8 mouse cellular contexts compared by ENCODE assay signal in the genomic region with DNA sequence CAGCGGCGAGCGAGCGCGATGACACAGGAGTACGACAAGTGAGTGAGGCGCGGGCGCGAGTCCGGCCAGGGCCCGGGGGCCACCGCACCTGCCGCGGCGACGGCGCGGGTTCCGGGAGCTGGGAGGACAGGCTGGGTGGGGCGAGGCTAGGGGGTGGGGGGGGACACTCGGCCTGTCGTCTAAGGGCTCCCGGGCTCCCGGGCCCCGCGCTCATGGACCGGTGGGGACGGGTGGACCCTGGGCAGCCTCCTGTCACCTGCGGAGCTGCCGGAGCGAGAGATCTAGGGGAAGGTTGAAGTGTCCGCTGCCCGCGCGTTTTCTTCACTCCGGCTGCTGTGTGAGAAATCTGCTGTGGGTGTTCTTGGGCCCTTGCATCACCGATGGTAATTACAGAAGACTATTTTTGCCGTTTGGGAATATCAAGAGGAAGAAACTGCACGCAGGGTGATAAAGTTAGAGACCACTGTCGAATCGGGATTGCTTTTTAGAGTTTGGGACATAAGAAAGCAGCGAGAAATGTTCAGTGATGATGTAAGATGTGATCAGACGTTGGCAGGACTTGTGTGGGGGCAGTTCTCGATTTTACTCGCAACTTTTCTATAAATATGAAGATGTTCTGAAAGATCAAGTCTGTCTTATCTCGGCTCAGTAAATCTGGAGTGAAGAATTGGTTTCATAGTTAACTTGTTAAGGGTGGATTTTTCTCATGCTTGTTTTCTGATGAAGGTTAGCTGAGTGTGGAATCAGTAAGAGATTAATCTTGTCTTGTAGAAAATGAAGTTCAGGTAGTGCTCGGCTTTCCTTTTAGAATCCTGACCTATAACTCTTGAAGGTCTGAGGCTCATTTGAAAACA. TPM values are rescaled to one million over a fixed set of nuclear protein-coding genes. Genes with fewer than 3 reads are reported as not detected.
DNase-seq lines count a peak whose midpoint lies in the region; ATAC-seq and TF ChIP-seq lines count a peak whose summit lies in the region.

No protein-coding gene starts in this region.

- no peaks in the 10 kb centered on the region for H3K9me3 ChIP-seq in intestine, embryonic 16.5 days (ENCODE audit: control insufficient read depth, low read length)

- peak overlapping the region; percentile 66 for H3K9ac ChIP-seq in intestine, embryonic 16.5 days (ENCODE audit: low read depth, low read length)

- H3K36me3 ChIP-seq in thymus, adult 2 months (ENCODE audit: control insufficient read depth, insufficient read depth, low read length): no peaks in the 10 kb centered on the region
- no peaks in the 10 kb centered on the region for H3K36me3 ChIP-seq in intestine, embryonic 16.5 days (ENCODE audit: control insufficient read depth, insufficient read depth, low read length)
- no peaks in the 10 kb centered on the region for H3K36me3 ChIP-seq in myocyte (ENCODE audit: control insufficient read depth, insufficient read depth)

- H3ac ChIP-seq in myocyte (ENCODE audit: control insufficient read depth, insufficient read length): peak overlapping the region; percentile 7

- ATAC-seq in intestine, embryonic 16.5 days: peak; percentile 63

- WGBS in thymus, adult 2 months: 7% methylated on average over 48 of the region's 48 CpGs
- WGBS in intestine, embryonic 16.5 days: 5% methylated on average over 43 of the region's 48 CpGs

- H3K4me3 ChIP-seq in thymus, adult 2 months (ENCODE audit: control insufficient read depth, insufficient read depth, low read length): peak overlapping the region; percentile 62
- peak overlapping the region; percentile 65 for H3K4me3 ChIP-seq in intestine, embryonic 16.5 days (ENCODE audit: low read length)
- peak overlapping the region; percentile 23 for H3K4me3 ChIP-seq in myocyte

- TF ChIP-seq CTCF in thymus, adult 2 months (IDR thresholded peaks at IDR 0.05; ENCODE audit: borderline replicate concordance, control insufficient read depth, extremely low read depth, insufficient read depth, low read length, poor library complexity): no peak

- H3K27me3 ChIP-seq in thymus, adult 2 months (ENCODE audit: control insufficient read depth, insufficient read depth, low read length): no peaks in the 10 kb centered on the region
- peaks cover 15% of the 10 kb centered on the region; the same call in 1 of the 2 replicates for H3K27me3 ChIP-seq in intestine, embryonic 16.5 days (replicated peaks; ENCODE audit: control insufficient read depth, insufficient read depth, low read length)
- H3K27me3 ChIP-seq in myocyte (ENCODE audit: control insufficient read depth, insufficient read depth, insufficient read length): no peaks in the 10 kb centered on the region

- no peaks in the 10 kb centered on the region for H3K79me2 ChIP-seq in myocyte (ENCODE audit: control insufficient read depth, insufficient read depth)

- H3K4me1 ChIP-seq in thymus, adult 2 months (replicated peaks; ENCODE audit: control insufficient read depth, insufficient read depth, low read length): no peaks in the 10 kb centered on the region; the same call in 1 of the 2 replicates
- H3K4me1 ChIP-seq in intestine, embryonic 16.5 days (ENCODE audit: control insufficient read depth, insufficient read depth, low read length): peaks cover 7% of the 10 kb centered on the region

- peak; percentile 15 to 49 for DNase-seq in frontal cortex, adult 2 months (ENCODE audit: extremely low spot score in 1 of 2, low spot score in 1 of 2)
- no peak for DNase-seq in frontal cortex, postnatal 25 days (ENCODE audit: low spot score in 2 of 2)
- no peak for DNase-seq in thymus, adult 2 months
- DNase-seq in thymus, postnatal 25 days: no peak
- no peak for DNase-seq in spleen, postnatal 4 days (ENCODE audit: low spot score in 2 of 2)
- DNase-seq in adrenal gland, adult (ENCODE audit: inconsistent age in 2 of 2, low spot score in 1 of 2): no peak

- no peak overlapping the region for H3K27ac ChIP-seq in thymus, adult 2 months (ENCODE audit: control insufficient read depth, insufficient read depth, low read length)
- no peak overlapping the region for H3K27ac ChIP-seq in intestine, embryonic 16.5 days (ENCODE audit: low read length)

- no peak for TF ChIP-seq POLR2A in thymus, adult 2 months (IDR thresholded peaks at IDR 0.05; ENCODE audit: control insufficient read depth, extremely low read depth, insufficient read depth, low read length, poor library complexity)
- no peak for TF ChIP-seq POLR2A in myocyte (IDR thresholded peaks at IDR 0.05; ENCODE audit: insufficient read length, low read depth)

- H3K4me2 ChIP-seq in intestine, embryonic 16.5 days (ENCODE audit: low read depth, low read length): peak overlapping the region; percentile 94
- H3K4me2 ChIP-seq in myocyte (ENCODE audit: low read depth): peak overlapping the region; percentile 88

TF ChIP-seq in myocyte, 11 proteins besides CTCF, POLR2A, EP300 and RAD21:
- no peak for TF ChIP-seq CEBPB (IDR thresholded peaks at IDR 0.05; ENCODE audit: insufficient read depth, poor library complexity, severe bottlenecking)
- peak in 1 of 3 experiments; percentile 31 for TF ChIP-seq MYOG (IDR thresholded peaks at IDR 0.05; ENCODE audit: control insufficient read depth in 1 of 3, insufficient read depth in 1 of 3, insufficient read length in 2 of 3, low read depth in 2 of 3)
- peak in 1 of 3 experiments; percentile 38 for TF ChIP-seq MYOD1 (IDR thresholded peaks at IDR 0.05; ENCODE audit: control insufficient read depth in 1 of 3, insufficient read length in 2 of 3, low read depth in 2 of 3)

RNA-seq across cellular contexts. Expression of gene Grhl1, which starts 0.6 kb away (rescaled TPM):
- polyA plus RNA-seq in frontal cortex, adult 2 months (2012; rRNA removed): 9.8 and 12.3 TPM in 2 replicates
- 1.6 TPM in 2 replicates for polyA plus RNA-seq in thymus, adult 2 months (2012; rRNA removed)
- polyA plus RNA-seq in intestine, embryonic 16.5 days (2015; fragmentation: Nextera tagmentation; extraction: Ambion mirVana): 0.60 and 0.86 TPM in 2 replicates
- 0.41 TPM for polyA plus RNA-seq in myocyte (2012; fragmentation: generic; extraction: Trizol)

Comparison
In these comparisons a context has a peak if more than half of its experiments do, and no peak if none do; other contexts are left out.
1. DNase-seq: peak in frontal cortex, adult 2 months (2 of 2); none in frontal cortex, postnatal 25 days (0 of 2), thymus, adult 2 months (single experiment), thymus, postnatal 25 days (single experiment), spleen, postnatal 4 days (0 of 2) and adrenal gland, adult (0 of 2).
2. Peak in every context shown above with its lines, with median percentiles within 50 percentile points of each other: H3K4me3 ChIP-seq.